Mouse (Mus musculus) kidney, adult 2 months (tissue): ENCODE data around the gene Gtf2a2.

Source experiments
- CTCF ChIP-seq: fragments of 200-500 bp; conservative IDR thresholded peaks from 2 replicates; pipeline ENCODE4 v1.5.1; 2011; ENCODE audit warnings: low read depth, mild to moderate bottlenecking, control low read depth, low read length, moderate library complexity, mixed read lengths; ENCODE audit not compliant: insufficient read depth, insufficient read length
- POLR2A ChIP-seq: fragments of 200-500 bp; IDR thresholded peaks from one replicate; pipeline ENCODE4 v1.6.1; 2011; ENCODE audit warnings: low read depth, low read length, control low read depth

DNA sequence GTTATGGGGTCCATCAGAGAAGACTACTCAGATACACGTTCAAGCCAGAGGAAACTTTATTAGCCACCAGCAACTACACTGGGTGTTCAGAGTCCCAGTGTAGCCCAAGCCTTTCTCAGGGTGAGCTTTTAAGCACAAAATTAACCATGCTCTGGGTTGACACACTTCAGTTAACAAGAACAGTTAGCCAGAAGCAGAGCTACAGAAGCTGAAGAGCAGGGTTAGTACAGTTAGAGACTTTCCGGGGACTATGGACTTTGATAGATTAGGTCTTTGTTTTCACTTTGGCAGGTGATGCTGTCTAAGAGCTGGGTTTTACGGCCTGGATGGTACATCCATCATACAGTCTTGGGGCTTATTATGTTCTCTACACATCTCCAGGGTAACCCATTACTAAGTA is 40.4 kb downstream of the Gtf2a2 start:
- TF ChIP-seq CTCF (no peak), POLR2A (no peak)
